Mouse (Mus musculus) adrenal gland, adult 10 weeks (tissue): ENCODE results near the gene Mthfd2l. TPM values are rescaled to one million over a fixed set of nuclear protein-coding genes. Genes with fewer than 3 reads are reported as not detected.

Experiments used
- polyA plus RNA-seq: library from polyadenylated mRNA; stranded (reverse); fragments of 350-450 nt; fragmentation: Illumina TruSeq; extraction: RNeasy Lipid Tissue Mini Kit (QIAGEN cat#74804); gene quantifications from one replicate; pipeline ENCODE4 v1.2.3, GENCODE M21; 2014; ENCODE audit warnings: low read depth, low replicate concordance

Gene Mthfd2l
- polyA plus RNA-seq, result 55.3 TPM

DNA sequence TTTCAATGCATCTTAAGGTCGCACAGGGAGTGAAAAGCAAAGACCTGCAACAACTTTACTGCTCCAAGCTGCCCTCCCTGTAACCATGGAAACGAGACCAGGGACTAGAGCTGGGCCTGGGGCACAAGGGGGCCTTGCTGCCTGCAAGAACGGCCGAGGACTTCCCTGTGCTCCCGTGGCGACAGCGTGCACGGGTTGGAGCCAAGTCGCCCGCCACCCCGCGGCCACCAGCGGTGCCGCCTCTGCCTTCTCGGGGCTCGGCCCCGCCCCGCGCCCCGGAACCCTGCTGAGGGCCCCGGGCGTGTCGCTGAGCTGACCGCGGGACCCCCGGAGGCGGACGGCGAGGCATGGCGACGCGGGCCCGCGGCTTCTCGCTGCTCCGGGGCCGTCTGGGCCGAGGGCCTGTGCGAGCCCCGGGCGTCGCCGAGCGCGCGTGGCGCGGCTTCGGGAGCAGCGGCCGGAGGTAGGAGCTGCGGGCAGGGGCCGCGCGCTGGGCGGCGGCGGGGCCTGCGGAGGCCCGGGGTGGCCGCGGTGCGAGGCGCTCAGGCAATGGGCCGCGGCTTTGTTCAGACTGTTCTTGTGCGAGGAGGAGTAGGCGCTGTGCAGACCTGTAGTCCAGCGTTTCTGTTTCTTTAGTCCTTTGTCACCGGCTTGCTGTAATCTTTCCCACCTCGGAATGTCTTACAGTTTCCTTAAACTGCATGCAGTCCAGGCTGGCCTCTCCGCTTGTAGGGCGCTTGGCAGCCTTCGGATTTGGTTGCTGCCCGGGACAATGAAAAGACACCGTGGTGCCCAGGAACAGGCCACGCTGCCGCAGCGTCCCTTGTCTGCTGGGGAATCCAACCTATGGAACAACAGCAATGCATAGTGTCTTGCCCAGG, at the start of gene Mthfd2l:
Gene Mthfd2l, plus strand, starts transcription at position 147 of the 881 bp plus-strand sequence.

DNA sequence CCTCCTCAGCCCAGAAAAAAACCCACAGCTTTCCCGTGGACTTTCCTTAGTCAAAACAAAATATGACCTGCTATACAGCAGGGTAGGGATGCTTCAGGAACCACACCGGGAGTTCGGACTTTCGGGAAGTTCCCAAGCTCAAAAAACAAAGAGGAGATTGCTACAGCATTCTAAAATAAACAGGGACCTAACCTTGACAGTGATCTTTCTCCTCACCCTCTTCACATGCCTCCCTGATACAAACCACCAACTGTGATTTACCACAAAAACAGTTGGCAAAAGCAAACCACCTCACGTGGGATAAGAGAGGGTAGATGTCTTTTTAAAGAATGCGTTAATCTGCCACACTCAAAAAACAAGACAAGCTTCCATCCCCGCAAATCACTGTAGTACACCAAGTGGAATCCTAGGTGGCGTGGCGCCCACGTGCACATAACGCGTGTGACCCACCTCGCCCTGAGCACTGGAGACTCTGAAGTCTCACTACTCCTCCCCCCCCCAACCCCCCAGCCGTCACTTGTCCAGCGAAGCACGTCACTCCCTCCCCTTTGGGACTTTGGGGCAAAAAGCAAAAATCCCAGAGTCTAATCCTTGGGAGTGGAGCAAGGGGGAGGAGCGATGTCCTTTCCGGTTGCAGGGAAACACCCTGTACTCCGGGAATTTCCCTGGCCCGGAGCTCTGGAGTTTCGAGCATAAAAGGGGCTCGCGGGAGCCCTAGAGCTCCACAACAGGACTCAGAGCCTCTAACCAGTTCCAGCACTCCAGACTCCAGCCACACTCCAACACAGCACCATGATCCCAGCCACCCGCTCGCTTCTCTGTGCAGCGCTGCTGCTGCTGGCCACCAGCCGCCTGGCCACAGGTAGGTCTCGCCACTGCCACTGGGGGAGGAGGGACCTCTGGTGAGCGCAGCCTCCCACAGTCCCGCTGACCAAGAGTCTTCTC, 40.1 kb upstream of the Mthfd2l start, which contains the start of gene Cxcl1:
Gene Cxcl1, plus strand, starts transcription at position 723 of the 945 bp plus-strand sequence.

DNA sequence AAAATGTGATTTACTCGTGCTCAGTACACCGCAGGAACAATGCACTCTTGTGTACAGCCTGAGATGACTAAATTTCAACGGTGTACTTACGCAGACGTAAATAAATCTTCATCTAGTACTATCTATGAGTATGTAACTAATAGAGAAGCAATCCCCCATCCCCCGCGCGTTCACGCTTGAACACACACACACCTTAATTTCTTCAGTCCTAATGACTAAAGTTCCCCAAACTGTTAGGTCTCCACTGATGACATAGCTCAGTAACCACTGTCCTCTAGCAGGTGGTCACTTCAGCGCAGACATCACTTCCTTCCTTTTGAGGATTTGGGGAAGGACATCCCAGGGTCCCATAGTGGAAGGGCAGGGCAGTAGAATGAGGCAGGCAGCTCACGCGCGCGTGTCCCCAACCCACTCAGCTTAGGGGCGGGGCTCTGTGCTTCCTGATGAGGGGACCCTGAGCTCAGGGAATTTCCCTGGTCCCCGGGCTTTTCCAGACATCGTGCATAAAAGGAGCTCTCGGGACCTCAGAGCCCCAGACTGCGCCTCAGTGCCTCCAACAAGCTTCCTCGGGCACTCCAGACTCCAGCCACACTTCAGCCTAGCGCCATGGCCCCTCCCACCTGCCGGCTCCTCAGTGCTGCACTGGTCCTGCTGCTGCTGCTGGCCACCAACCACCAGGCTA, 27.4 kb upstream of the Mthfd2l start, which contains the start of gene Cxcl2:
Gene Cxcl2, plus strand, starts transcription at position 533 of the 682 bp plus-strand sequence.

DNA sequence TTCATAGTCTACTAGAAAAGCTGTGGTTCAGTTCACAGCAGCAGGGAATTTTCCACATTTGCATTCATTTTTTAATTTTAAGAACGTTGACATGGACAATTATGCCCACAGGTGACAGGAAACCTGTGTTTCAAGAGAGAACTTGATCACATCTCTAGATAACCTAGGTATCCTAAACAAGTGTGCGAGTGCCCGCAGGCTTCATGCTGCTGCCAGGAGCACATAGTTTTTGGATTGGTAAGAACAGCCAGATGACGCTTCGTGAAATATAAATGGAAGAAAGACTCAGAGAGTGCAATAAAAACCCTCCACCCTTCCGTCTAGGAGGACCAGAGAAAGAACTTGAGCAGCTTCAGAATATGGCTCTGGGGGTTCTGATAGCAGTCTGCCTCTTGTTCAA, 96.2 kb downstream of the Mthfd2l start, which contains the start of gene Epgn:
Gene Epgn, plus strand, starts transcription at position 301 of the 400 bp plus-strand sequence.

Other genes starting within 250 kb of the Mthfd2l start
- not detected for gene Cxcl5, start 171.8 kb upstream of the Mthfd2l start, polyA plus RNA-seq
- gene Ppbp, start 162.6 kb upstream of the Mthfd2l start, polyA plus RNA-seq, result 1.7 TPM
- gene Pf4, start 158.7 kb upstream of the Mthfd2l start, polyA plus RNA-seq, result 5.0 TPM
- not detected for gene Cxcl3, start 145.0 kb upstream of the Mthfd2l start, polyA plus RNA-seq
- not detected for gene Cxcl15, start 136.6 kb upstream of the Mthfd2l start, polyA plus RNA-seq
- not detected for gene Cxcl1, start 39.9 kb upstream of the Mthfd2l start, polyA plus RNA-seq
- 0.58 TPM for gene Cxcl2, start 27.2 kb upstream of the Mthfd2l start, polyA plus RNA-seq
- not detected for gene Epgn, start 96.3 kb downstream of the Mthfd2l start, polyA plus RNA-seq
- 0.47 TPM for gene Ereg, start 143.5 kb downstream of the Mthfd2l start, polyA plus RNA-seq
- gene Areg, start 208.5 kb downstream of the Mthfd2l start, polyA plus RNA-seq, result not detected